Mouse (Mus musculus) megakaryocyte, embryonic 14.5 days (primary cell): ENCODE results near the gene Lrp10.

Experiments used
- FLI1 ChIP-seq: IDR thresholded peaks from 2 replicates; pipeline ENCODE4 v1.6.1; 2012; ENCODE audit warnings: low read length, inconsistent platforms, mixed read lengths
- GATA1 ChIP-seq: IDR thresholded peaks from 3 replicates; pipeline ENCODE4 v1.6.1; 2012; ENCODE audit warnings: mixed read lengths, low read length, inconsistent platforms, borderline replicate concordance

- TF ChIP-seq GATA1 = no peak
- TF ChIP-seq FLI1 = no peak
Measured at GRCm38 (mm10) chr14:54485899-54486298, 22.0 kb downstream of the Lrp10 start.
